Mouse (Mus musculus) heart, embryonic 15.5 days (tissue): ENCODE results near the gene Olfr1128. TPM values are rescaled to one million over a fixed set of nuclear protein-coding genes. Genes with fewer than 3 reads are reported as not detected.
"Not testable (repeated sequence)": the region's sequence is repeated elsewhere in the genome, so short reads cannot be mapped to it uniquely, and the experiment has no call there.

Experiments
- ATAC-seq: fragments of 200-750 bp; cut with Nextera tagmentation; replicated peaks from 2 replicates; pipeline ENCODE4 v1.8.0; 2017; ENCODE audit warnings: low read depth, moderate TSS enrichment; ENCODE audit not compliant: insufficient number of reproducible peaks, insufficient read depth, low FRiP score
- H3K27ac ChIP-seq: fragments of 300-500 bp; sonication (generic); 2 replicates; pipeline ENCODE4 v1.5.1; 2015; ENCODE audit warnings: mild to moderate bottlenecking, inconsistent platforms
- H3K27me3 ChIP-seq: fragments of 300-500 bp; sonication (generic); 2 replicates; pipeline ENCODE4 v1.6.1; 2015; ENCODE audit warnings: inconsistent platforms
- H3K36me3 ChIP-seq: fragments of 300-500 bp; sonication (generic); 2 replicates; pipeline ENCODE4 v1.6.1; 2015; ENCODE audit warnings: mild to moderate bottlenecking, inconsistent platforms
- H3K4me1 ChIP-seq: fragments of 300-500 bp; sonication (generic); replicated peaks from 2 replicates; pipeline ENCODE4 v1.6.1; 2015; ENCODE audit warnings: inconsistent platforms
- H3K4me2 ChIP-seq: fragments of 300-500 bp; sonication (generic); 2 replicates; pipeline ENCODE4 v1.6.1; 2015; ENCODE audit warnings: inconsistent platforms, mild to moderate bottlenecking, moderate library complexity
- H3K4me3 ChIP-seq: fragments of 300-500 bp; sonication (generic); 2 replicates; pipeline ENCODE4 v1.5.1; 2015; ENCODE audit warnings: mild to moderate bottlenecking, inconsistent platforms
- H3K9ac ChIP-seq: fragments of 300-500 bp; sonication (generic); 2 replicates; pipeline ENCODE4 v1.6.1; 2015; ENCODE audit warnings: mild to moderate bottlenecking, inconsistent platforms
- H3K9me3 ChIP-seq: fragments of 300-500 bp; sonication (generic); replicated peaks from 2 replicates; pipeline ENCODE4 v1.6.1; 2016; ENCODE audit warnings: inconsistent platforms
- WGBS: fragments of 180-500 bp; shearing (Covaris S2); methylation state at CpG from one replicate; pipeline ENCODE4 v1.1.7; 2015; ENCODE audit warnings: mixed read lengths; 5-methylcytosine and 5-hydroxymethylcytosine counted together
- polyA plus RNA-seq: library from polyadenylated mRNA; unstranded; fragments of >200 nt; fragmentation: Nextera tagmentation; extraction: Ambion mirVana; gene quantifications from 2 replicates; pipeline ENCODE4 v1.2.1, GENCODE M21; 2015

The Olfr1128 gene
- not detected in 2 replicates for polyA plus RNA-seq

GRCm38 (mm10) chr2:87545442-87545841, at the start of gene Olfr1128:
Olfr1128 (minus strand) TSS chr2:87545542.
- Histone ChIP-seq H3K9ac (no peak within 1 kb of the TSS), H3K4me3 (no peak within 1 kb of the TSS), H3K27ac (no peak within 1 kb of the TSS), H3K4me1 (no peaks in the 10 kb centered on the region), H3K9me3 (no peaks in the 10 kb centered on the region), H3K36me3 (no peaks in the 10 kb centered on the region), H3K27me3 (no peaks in the 10 kb centered on the region), H3K4me2 (no peak within 1 kb of the TSS)
- ATAC-seq = no peak
- 89% methylated on average over 1 of the region's 1 CpGs for WGBS

- not testable (repeated sequence) for H3K9ac ChIP-seq, H3K4me1 ChIP-seq, H3K36me3 ChIP-seq, H3K27me3 ChIP-seq, H3K4me3 ChIP-seq, H3K4me2 ChIP-seq, ATAC-seq, H3K27ac ChIP-seq, H3K9me3 ChIP-seq
- WGBS = 61% methylated on average over 1 of the region's 1 CpGs
Measured at GRCm38 (mm10) chr2:87573602-87574001, 28.3 kb upstream of the Olfr1128 start, which contains the start of gene Olfr1129. Olfr1129 (plus strand) TSS chr2:87573902.

GRCm38 (mm10) chr2:87534826-87535225, 10.5 kb downstream of the Olfr1128 start:
- Histone ChIP-seq H3K27ac (no peak overlapping the region), H3K4me3 (no peak overlapping the region), H3K36me3 (no peaks in the 10 kb centered on the region), H3K27me3 (no peaks in the 10 kb centered on the region), H3K9me3 (no peaks in the 10 kb centered on the region), H3K4me2 (no peak overlapping the region), H3K4me1 (no peaks in the 10 kb centered on the region), H3K9ac (no peak overlapping the region)
- WGBS = 52% methylated on average over 2 of the region's 2 CpGs
- ATAC-seq = no peak

DNA sequence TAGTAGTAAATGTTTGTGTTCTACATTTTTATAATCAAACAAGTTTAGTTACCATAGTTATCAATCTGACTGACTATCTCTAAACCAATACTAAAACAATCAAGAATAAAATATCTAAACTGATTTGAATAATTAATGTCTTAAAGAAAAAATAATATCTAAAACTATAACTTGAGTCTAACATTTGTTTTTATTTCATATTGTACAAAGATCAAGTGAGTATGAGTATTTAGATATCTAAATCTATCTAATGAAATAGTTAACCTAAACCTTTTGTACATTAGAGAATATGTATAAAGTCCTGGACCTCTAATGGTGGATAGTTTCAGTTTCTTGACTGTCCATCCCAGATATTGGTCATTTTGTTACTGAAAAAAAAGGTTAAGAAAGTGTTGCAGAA, 13.8 kb downstream of the Olfr1128 start, which contains the start of gene Olfr153:
Gene Olfr153, plus strand, starts transcription at position 301 of the 400 bp plus-strand sequence.
- no peaks in the 10 kb centered on the region for H3K4me1 ChIP-seq

GRCm38 (mm10) chr2:87525899-87526616, 19.3 kb downstream of the Olfr1128 start:
- not testable (repeated sequence) for H3K4me1 ChIP-seq, H3K9ac ChIP-seq, H3K36me3 ChIP-seq, H3K9me3 ChIP-seq, H3K27me3 ChIP-seq, ATAC-seq, H3K27ac ChIP-seq
- Histone ChIP-seq H3K4me2 (peak overlapping the region; percentile 53), H3K4me3 (peak overlapping the region; percentile 26)
- 42% methylated on average over 38 of the region's 39 CpGs for WGBS

More for the DNA sequence above, 13.8 kb downstream of the Olfr1128 start, which contains the start of gene Olfr153:
- no peak within 1 kb of the TSS for H3K4me3 ChIP-seq
- H3K27ac ChIP-seq = no peak within 1 kb of the TSS
- no peak within 1 kb of the TSS for H3K9ac ChIP-seq
- H3K4me2 ChIP-seq = no peak within 1 kb of the TSS
- no peaks in the 10 kb centered on the region for H3K27me3 ChIP-seq
- no peak for ATAC-seq
- H3K9me3 ChIP-seq = no peaks in the 10 kb centered on the region
- H3K36me3 ChIP-seq = no peaks in the 10 kb centered on the region

GRCm38 (mm10) chr2:87520651-87521050, 24.7 kb downstream of the Olfr1128 start:
- H3K4me2 ChIP-seq = no peak overlapping the region
- H3K4me1 ChIP-seq = no peaks in the 10 kb centered on the region
- no peak overlapping the region for H3K27ac ChIP-seq
- no peak overlapping the region for H3K4me3 ChIP-seq
- H3K9ac ChIP-seq = no peak overlapping the region
- H3K27me3 ChIP-seq = no peaks in the 10 kb centered on the region
- H3K9me3 ChIP-seq = no peaks in the 10 kb centered on the region
- ATAC-seq = no peak
- H3K36me3 ChIP-seq = no peaks in the 10 kb centered on the region
- 76% methylated on average over 4 of the region's 4 CpGs for WGBS

- Histone ChIP-seq H3K27ac (no peak overlapping the region), H3K27me3 (no peaks in the 10 kb centered on the region), H3K36me3 (no peaks in the 10 kb centered on the region), H3K9me3 (no peaks in the 10 kb centered on the region), H3K9ac (no peak overlapping the region), H3K4me1 (no peaks in the 10 kb centered on the region), H3K4me3 (no peak overlapping the region), H3K4me2 (no peak overlapping the region)
- ATAC-seq = no peak
- WGBS = 79% methylated on average over 3 of the region's 3 CpGs
Measured at GRCm38 (mm10) chr2:87516581-87516980, 28.8 kb downstream of the Olfr1128 start.

DNA sequence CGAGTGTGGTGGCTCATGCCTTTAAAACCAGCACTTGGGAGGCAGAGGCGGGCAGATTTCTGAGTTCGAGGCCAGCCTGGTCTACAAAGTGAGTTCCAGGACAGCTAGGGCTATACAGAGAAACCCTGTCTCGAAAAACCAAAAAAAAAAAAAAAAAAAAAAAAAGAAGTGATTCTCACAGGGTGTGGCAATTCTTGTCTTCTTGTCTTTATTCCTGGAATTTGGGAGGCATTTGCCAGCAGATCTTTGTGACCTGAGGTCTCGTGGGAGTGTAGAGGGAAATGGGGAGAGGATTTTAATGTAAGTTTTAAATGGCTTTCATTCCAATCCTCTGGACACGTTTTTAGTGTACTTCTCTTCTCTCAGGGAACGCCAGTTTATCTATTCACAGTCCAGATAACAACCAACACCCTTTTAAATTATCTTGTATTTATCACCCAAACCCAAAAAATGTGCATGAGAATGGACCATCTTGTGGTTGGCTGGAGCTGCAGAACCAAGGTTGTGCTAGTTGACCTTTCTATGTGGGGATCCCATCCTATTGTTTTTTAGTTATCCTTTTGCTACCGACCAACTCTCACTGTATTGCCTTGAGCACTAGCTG, 29.8 kb downstream of the Olfr1128 start:
- 66% methylated on average over 8 of the region's 8 CpGs for WGBS
- no peak for ATAC-seq

DNA sequence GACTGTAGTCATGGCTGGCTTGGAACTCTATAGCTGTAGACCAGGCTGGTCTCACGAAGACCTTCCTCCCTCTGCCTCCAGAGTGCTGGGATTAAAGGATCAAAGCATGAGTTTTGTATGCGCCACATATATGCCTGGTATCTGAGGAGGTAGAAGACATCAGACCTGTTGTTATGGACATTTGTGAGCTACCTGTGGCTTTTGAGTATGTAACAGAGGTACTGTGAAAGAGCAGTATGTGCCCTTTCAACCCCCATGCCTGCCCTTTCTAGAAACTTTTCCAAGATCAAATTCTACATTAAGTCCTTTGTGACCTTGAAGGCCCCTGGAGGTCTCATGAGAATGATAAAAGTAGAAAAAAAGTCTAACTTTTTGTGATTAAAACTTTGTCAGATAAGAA, 30.3 kb downstream of the Olfr1128 start:
- ATAC-seq = no peak
- no peak overlapping the region for H3K4me2 ChIP-seq
- no peaks in the 10 kb centered on the region for H3K9me3 ChIP-seq
- H3K4me1 ChIP-seq = no peaks in the 10 kb centered on the region
- 86% methylated on average over 2 of the region's 2 CpGs for WGBS
- H3K27ac ChIP-seq = no peak overlapping the region
- H3K27me3 ChIP-seq = no peaks in the 10 kb centered on the region
- no peak overlapping the region for H3K4me3 ChIP-seq
- H3K36me3 ChIP-seq = no peaks in the 10 kb centered on the region
- no peak overlapping the region for H3K9ac ChIP-seq

More for the DNA sequence above, 29.8 kb downstream of the Olfr1128 start:
- Histone ChIP-seq H3K4me1 (no peaks in the 10 kb centered on the region), H3K36me3 (no peaks in the 10 kb centered on the region), H3K27ac (no peak overlapping the region), H3K9me3 (no peaks in the 10 kb centered on the region), H3K27me3 (no peaks in the 10 kb centered on the region), H3K4me3 (no peak overlapping the region), H3K4me2 (no peak overlapping the region), H3K9ac (no peak overlapping the region)

GRCm38 (mm10) chr2:87506265-87506664, 39.1 kb downstream of the Olfr1128 start, which contains the start of gene Pramel6:
Pramel6 (plus strand) TSS chr2:87506565.
- Histone ChIP-seq H3K9ac (no peak within 1 kb of the TSS), H3K27ac (no peak within 1 kb of the TSS), H3K4me1 (no peaks in the 10 kb centered on the region), H3K36me3 (no peaks in the 10 kb centered on the region), H3K4me3 (no peak within 1 kb of the TSS), H3K27me3 (no peaks in the 10 kb centered on the region), H3K4me2 (no peak within 1 kb of the TSS), H3K9me3 (no peaks in the 10 kb centered on the region)
- WGBS = 72% methylated on average over 6 of the region's 6 CpGs
- ATAC-seq = no peak

DNA sequence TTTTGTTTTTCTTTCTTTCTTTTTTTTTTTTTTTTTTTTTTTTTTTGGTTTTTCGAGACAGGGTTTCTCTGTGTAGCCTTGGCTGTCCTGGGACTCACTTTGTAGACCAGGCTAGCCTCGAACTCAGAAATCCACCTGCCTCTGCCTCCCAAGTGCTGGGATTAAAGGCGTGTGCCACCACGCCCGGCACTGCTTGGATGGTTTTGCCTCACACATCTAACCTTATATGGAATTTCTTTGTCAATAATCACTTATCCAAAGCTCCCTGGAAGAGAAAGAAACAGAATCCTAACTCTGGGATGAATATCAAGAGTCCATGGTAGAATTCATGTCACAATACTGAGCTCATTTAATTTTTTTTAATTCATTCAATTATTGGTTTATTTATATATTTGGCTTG, 48.3 kb downstream of the Olfr1128 start, which contains the start of gene Pramel7:
Gene Pramel7, minus strand, starts transcription at position 101 of the 400 bp plus-strand sequence.
- H3K4me1 ChIP-seq, H3K9me3 ChIP-seq, H3K4me3 ChIP-seq, H3K27me3 ChIP-seq, H3K36me3 ChIP-seq, ATAC-seq, H3K27ac ChIP-seq, H3K4me2 ChIP-seq, H3K9ac ChIP-seq: not testable (repeated sequence)
- WGBS = 82% methylated on average over 4 of the region's 5 CpGs
